Mouse (Mus musculus) testis, adult 2 months (tissue): ENCODE data around the gene Calcrl. TPM values are rescaled to one million over a fixed set of nuclear protein-coding genes. Genes with fewer than 3 reads are reported as not detected.
"Not testable (repeated sequence)": the region's sequence is repeated elsewhere in the genome, so short reads cannot be mapped to it uniquely, and the experiment has no call there.

Experiments used
- H3K27ac ChIP-seq: fragments of 200-500 bp; 2 replicates; pipeline ENCODE4 v1.5.1; 2012; ENCODE audit warnings: low read depth, low read length; ENCODE audit not compliant: control insufficient read depth, insufficient read depth
- H3K27me3 ChIP-seq: fragments of 200-500 bp; 2 replicates; pipeline ENCODE4 v1.6.1; 2012; ENCODE audit warnings: mild to moderate bottlenecking, low read length, moderate library complexity; ENCODE audit not compliant: control insufficient read depth, insufficient read depth
- H3K36me3 ChIP-seq: fragments of 200-500 bp; 2 replicates; pipeline ENCODE4 v1.6.1; 2012; ENCODE audit warnings: mild to moderate bottlenecking, low read length; ENCODE audit not compliant: control insufficient read depth, insufficient read depth
- H3K4me1 ChIP-seq: fragments of 200-500 bp; 2 replicates; pipeline ENCODE4 v1.6.1; 2012; ENCODE audit warnings: low read length; ENCODE audit not compliant: control insufficient read depth, insufficient read depth
- H3K4me3 ChIP-seq: fragments of 200-500 bp; 2 replicates; pipeline ENCODE4 v1.5.1; 2012; ENCODE audit warnings: low read depth, mild to moderate bottlenecking, low read length, moderate library complexity, mixed read lengths; ENCODE audit not compliant: control insufficient read depth
- CTCF ChIP-seq: fragments of 200-500 bp; IDR thresholded peaks from 2 replicates; pipeline ENCODE4 v1.5.1; 2012; ENCODE audit warnings: low read depth, mild to moderate bottlenecking, inconsistent platforms, low read length, moderate library complexity; ENCODE audit not compliant: control insufficient read depth, insufficient read depth, insufficient replicate concordance
- POLR2A ChIP-seq: fragments of 200-500 bp; IDR thresholded peaks from 2 replicates; pipeline ENCODE4 v1.6.1; 2012; ENCODE audit warnings: low read depth, mild to moderate bottlenecking, inconsistent platforms, low read length, moderate library complexity; ENCODE audit not compliant: control insufficient read depth
- polyA plus RNA-seq: library from polyadenylated mRNA; depleted of rRNA; stranded (reverse); fragments of >200 nt; gene quantifications from 2 replicates; pipeline ENCODE4 v1.2.3, GENCODE M21; 2012

Gene Calcrl
- polyA plus RNA-seq, 1 experiment, result 0.42 TPM

- Histone ChIP-seq H3K4me1 (no peaks in the 10 kb centered on the region), H3K27me3 (no peaks in the 10 kb centered on the region), H3K4me3 (no peak overlapping the region), H3K36me3 (no peaks in the 10 kb centered on the region), H3K27ac (no peak overlapping the region)
- TF ChIP-seq CTCF, result no peak
- no peak for TF ChIP-seq POLR2A
Observed at GRCm38 (mm10) chr2:84426531-84426930, 1.3 kb upstream of the Calcrl start.

GRCm38 (mm10) chr2:84416501-84416900 lies 8.7 kb downstream of the Calcrl start:
- Histone ChIP-seq H3K36me3 (no peaks in the 10 kb centered on the region), H3K4me1 (no peaks in the 10 kb centered on the region), H3K27ac (no peak overlapping the region), H3K4me3 (no peak overlapping the region), H3K27me3 (no peaks in the 10 kb centered on the region)
- TF ChIP-seq CTCF, result no peak
- TF ChIP-seq POLR2A, result no peak

GRCm38 (mm10) chr2:84409796-84410592 lies 15.2 kb downstream of the Calcrl start:
- Histone ChIP-seq H3K4me3 (no peak overlapping the region), H3K4me1 (no peaks in the 10 kb centered on the region), H3K36me3 (no peaks in the 10 kb centered on the region), H3K27me3 (no peaks in the 10 kb centered on the region), H3K27ac (no peak overlapping the region)
- TF ChIP-seq CTCF, result no peak
- no peak for TF ChIP-seq POLR2A

GRCm38 (mm10) chr2:84404834-84405233 lies 20.4 kb downstream of the Calcrl start:
- H3K27ac ChIP-seq, result no peak overlapping the region
- H3K27me3 ChIP-seq, result no peaks in the 10 kb centered on the region
- TF ChIP-seq POLR2A, result no peak
- no peak for TF ChIP-seq CTCF
- H3K4me1 ChIP-seq, result no peaks in the 10 kb centered on the region
- no peak overlapping the region for H3K4me3 ChIP-seq
- no peaks in the 10 kb centered on the region for H3K36me3 ChIP-seq

GRCm38 (mm10) chr2:84402713-84403112 lies 22.5 kb downstream of the Calcrl start:
- Histone ChIP-seq H3K4me3 (no peak overlapping the region), H3K36me3 (no peaks in the 10 kb centered on the region)
- TF ChIP-seq CTCF (no peak), POLR2A (no peak)

GRCm38 (mm10) chr2:84396557-84396956 lies 28.7 kb downstream of the Calcrl start:
- no peak overlapping the region for H3K4me3 ChIP-seq
- H3K27me3 ChIP-seq, result no peaks in the 10 kb centered on the region
- no peaks in the 10 kb centered on the region for H3K36me3 ChIP-seq
- no peak for TF ChIP-seq POLR2A
- TF ChIP-seq CTCF, result no peak
- no peaks in the 10 kb centered on the region for H3K4me1 ChIP-seq
- no peak overlapping the region for H3K27ac ChIP-seq

More at GRCm38 (mm10) chr2:84402713-84403112, 22.5 kb downstream of the Calcrl start:
- Histone ChIP-seq H3K27me3 (no peaks in the 10 kb centered on the region), H3K27ac (no peak overlapping the region), H3K4me1 (no peaks in the 10 kb centered on the region)

- H3K4me1 ChIP-seq, result no peaks in the 10 kb centered on the region
Observed at GRCm38 (mm10) chr2:84393236-84393635, 32.0 kb downstream of the Calcrl start.

GRCm38 (mm10) chr2:84389075-84389474 lies 36.1 kb downstream of the Calcrl start:
- no peak for TF ChIP-seq POLR2A
- no peak for TF ChIP-seq CTCF
- Histone ChIP-seq H3K4me1 (no peaks in the 10 kb centered on the region; the same call in 1 of the 2 replicates), H3K27ac (no peak overlapping the region), H3K36me3 (no peaks in the 10 kb centered on the region), H3K27me3 (no peaks in the 10 kb centered on the region), H3K4me3 (no peak overlapping the region)

More at GRCm38 (mm10) chr2:84393236-84393635, 32.0 kb downstream of the Calcrl start:
- Histone ChIP-seq H3K27ac (no peak overlapping the region), H3K36me3 (no peaks in the 10 kb centered on the region), H3K27me3 (no peaks in the 10 kb centered on the region), H3K4me3 (no peak overlapping the region)
- TF ChIP-seq POLR2A, result no peak
- no peak for TF ChIP-seq CTCF

- H3K36me3 ChIP-seq, H3K4me1 ChIP-seq, H3K27me3 ChIP-seq, H3K4me3 ChIP-seq, H3K27ac ChIP-seq: not testable (repeated sequence)
Observed at GRCm38 (mm10) chr2:84388537-84388936, 36.7 kb downstream of the Calcrl start.
